Mouse (Mus musculus): ENCODE results near the gene Ext2. TPM values are rescaled to one million over a fixed set of nuclear protein-coding genes. Genes with fewer than 3 reads are reported as not detected.

Gene Ext2
- total RNA-seq, 2 experiments from 2014 or later: 60.2 to 61.4 TPM

DNA sequence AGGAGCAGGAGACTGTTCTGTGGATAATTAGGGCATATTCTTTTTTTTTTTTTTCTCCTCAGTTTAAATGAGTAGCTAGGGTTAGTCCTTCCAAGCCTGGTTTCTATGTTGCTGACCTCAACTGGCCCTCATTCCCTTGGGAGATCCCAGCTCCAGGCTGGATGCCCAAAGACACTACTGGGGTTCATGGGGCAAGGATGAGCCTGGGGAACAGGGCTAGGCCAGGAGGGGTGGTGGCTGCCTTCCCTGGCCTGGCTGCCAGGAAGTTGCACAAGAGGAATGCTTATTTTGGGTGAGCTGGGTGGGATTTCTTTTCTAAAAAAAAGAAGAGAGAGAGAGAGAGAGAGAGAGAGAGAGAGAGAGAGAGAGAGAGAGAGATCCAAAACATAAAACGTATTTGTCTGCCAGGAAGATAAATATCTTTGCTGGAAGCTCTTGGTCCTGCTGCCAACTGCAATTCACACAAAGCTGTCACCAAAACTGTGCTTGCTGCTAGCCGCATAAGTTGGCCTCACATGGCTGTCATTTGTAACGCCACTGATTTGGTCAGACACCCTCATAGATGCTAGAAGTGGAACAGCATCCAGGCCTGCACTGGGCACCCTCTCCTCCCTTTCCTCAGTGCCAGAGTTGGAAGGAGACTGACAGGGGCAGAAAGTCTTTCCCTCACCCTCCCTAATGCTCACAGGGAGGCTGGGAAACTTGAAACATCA, 156.1 kb downstream of the Ext2 start:
- no peak for DNase-seq

- no peak for DNase-seq
These were observed 156.9 kb downstream of the Ext2 start for GRCm38 (mm10) chr2:93665472-93665871.

GRCm38 (mm10) chr2:93662240-93662865, 160.0 kb downstream of the Ext2 start:
- no peak for DNase-seq

DNA sequence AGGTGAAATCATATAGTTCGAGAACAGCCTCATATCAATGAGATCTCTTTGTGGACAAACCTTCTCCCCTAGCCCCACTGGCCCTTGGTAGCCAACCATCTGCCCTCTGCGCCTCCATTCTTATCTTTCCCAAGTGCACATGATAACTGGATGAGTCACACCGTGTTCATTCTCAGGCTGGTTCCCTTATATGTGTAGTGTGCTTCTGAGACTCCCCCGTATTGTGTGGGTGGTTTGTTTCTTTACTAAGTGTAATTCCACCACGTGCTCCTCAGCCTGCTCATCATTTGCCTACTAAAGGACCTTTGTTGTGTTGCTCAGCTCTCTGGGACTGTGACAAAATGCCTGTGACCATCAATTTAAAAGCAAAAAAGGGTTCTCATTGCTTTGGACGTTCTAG, 161.3 kb downstream of the Ext2 start:
- DNase-seq: no peak

- no peak for DNase-seq
These were observed 162.6 kb downstream of the Ext2 start for GRCm38 (mm10) chr2:93659705-93660308.

DNA sequence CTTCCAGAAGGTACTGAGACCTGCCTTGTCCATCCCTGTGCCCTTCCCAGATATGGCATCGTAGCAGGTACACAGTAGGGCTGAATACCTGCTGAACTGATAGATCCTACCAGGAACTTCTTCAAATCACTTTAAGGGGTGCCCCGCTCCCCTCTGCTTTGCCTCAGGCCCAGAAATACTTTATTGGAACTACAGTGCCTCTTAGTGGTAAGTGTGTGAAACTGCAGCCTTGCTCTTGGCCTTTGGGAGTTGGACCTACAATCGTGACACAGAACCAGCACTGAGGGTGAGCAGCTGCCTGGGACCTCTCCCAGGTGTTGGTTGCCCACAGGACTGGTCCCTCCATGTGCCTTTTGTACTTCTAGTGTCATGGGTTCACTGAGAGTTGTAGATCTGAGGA, 163.4 kb downstream of the Ext2 start:
- DNase-seq: peak; percentile 48

DNA sequence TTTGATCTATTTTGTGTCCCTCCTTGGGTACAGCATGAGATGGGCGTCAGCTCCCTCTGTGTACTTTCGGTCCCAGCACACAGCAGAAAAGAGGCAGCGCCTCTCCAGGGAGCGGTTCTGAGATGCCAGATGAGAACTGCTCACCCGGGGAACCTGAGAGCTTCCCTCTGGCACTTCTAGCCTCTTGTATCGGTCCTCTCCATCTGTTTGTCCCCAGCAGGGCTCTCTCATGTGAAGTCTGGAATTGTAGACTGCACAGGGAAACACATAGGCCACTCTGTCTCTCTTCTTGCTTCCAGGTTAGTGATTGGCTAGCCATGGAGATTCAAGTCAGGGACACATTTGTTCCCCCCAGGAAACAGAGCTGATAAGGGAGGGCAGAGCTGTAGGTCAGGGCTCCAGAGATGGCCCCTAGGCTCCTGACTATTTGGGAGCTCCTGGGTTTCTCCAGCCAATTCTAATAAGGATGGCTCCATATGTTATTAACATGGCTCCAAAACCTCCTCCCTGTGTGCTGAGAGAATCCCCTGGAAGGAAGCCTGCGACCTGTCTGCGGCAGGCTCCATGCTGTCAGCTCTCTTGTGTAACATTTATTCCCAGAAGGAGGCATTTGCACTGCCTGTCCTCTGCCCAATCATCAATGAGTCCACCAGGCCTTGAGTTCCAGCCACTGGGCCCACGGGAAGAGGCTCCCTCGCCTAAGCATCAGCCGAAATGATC, 167.9 kb downstream of the Ext2 start:
- no peak for DNase-seq

DNA sequence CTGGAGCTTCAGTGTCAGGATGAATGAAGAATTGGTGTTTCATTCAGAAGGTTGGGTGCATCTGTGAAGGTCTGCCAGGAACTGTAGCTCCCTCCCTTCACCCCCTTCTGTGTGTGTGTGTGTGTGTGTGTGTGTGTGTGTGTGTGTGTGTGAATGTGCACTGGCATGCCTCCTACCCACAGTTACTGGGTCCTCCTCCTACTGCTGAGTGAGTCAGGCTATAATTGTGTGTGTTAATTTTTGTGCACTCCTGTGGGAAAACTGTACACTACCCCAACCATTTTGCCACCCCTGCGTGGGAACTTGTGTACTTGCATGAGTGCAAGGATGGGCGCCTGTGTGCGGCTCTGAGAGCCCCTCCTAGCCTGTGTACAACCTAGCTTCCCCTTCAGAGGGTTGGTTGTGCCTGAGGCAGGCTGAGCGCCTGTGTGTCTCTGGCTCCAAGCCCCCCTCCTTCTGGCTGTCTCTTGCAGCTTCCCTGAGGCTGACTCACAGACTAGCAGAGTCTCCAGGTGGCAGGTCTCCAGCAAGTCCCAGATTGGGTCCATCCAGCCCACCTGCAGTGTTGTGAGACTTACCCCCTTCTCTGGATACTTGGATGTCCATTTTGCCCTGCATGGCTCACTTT, 173.0 kb downstream of the Ext2 start:
- DNase-seq: no peak

GRCm38 (mm10) chr2:93647924-93648575, 174.3 kb downstream of the Ext2 start:
- DNase-seq: no peak

- peak; percentile 15 for DNase-seq
These were observed 175.1 kb downstream of the Ext2 start for GRCm38 (mm10) chr2:93647051-93647923.

- peak; percentile 30 for DNase-seq
These were observed 176.6 kb downstream of the Ext2 start for GRCm38 (mm10) chr2:93645626-93646320.

GRCm38 (mm10) chr2:93645197-93645596, 177.2 kb downstream of the Ext2 start:
- no peak for DNase-seq

GRCm38 (mm10) chr2:93644731-93645130, 177.6 kb downstream of the Ext2 start:
- DNase-seq: no peak

- DNase-seq: no peak
These were observed 178.1 kb downstream of the Ext2 start for GRCm38 (mm10) chr2:93644234-93644633.

DNA sequence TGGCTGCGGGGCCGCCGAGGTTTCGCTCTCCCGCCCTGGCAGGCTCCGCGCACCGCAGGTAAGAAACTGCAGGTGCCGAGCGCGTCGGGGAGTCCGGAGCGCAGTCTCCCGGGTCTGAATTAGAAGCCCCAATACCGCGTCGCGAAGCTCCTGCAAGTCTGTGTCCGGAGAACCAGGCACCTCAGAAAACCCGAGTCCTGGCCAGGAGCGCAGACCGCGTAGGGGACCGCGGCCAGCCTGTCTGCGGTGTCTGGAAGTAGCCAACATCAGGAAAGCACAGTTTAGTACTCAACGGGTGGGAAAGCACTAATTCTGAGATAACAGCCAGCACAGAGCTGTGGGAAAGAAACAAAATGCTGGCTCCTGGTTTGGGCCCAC, 179.0 kb downstream of the Ext2 start:
- peak; percentile 17 for DNase-seq

DNA sequence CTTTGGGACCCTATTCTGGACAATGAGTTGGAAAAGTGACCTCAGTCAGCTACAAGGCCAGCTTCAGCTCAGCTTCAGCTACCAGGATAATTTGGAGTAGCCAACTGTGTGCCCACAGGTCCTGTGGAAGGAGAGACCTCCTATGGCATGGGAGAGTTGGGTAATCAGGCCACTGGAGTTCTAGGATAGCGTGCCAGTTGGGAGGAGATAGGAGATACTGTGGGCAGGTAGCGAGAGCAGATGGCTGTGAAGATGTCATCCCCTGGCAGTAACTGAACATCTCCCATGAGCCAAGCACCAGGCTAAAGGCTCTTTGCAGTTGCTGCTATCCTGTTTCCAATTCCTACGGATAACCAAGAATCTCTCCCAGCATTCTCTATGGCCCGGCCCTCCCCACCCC, 187.8 kb downstream of the Ext2 start:
- no peak for DNase-seq

GRCm38 (mm10) chr2:93624665-93625408, 197.5 kb downstream of the Ext2 start:
- DNase-seq: no peak

- peak; percentile 63 for DNase-seq
These were observed 203.0 kb downstream of the Ext2 start for GRCm38 (mm10) chr2:93619208-93619849.

Data from heart, postnatal 4 days (tissue).